Mouse (Mus musculus): ENCODE results near the gene Mfsd11.
"Not testable (repeated sequence)": the region's sequence is repeated elsewhere in the genome, so short reads cannot be mapped to it uniquely, and the experiment has no call there.

Mfsd11 gene

DNA sequence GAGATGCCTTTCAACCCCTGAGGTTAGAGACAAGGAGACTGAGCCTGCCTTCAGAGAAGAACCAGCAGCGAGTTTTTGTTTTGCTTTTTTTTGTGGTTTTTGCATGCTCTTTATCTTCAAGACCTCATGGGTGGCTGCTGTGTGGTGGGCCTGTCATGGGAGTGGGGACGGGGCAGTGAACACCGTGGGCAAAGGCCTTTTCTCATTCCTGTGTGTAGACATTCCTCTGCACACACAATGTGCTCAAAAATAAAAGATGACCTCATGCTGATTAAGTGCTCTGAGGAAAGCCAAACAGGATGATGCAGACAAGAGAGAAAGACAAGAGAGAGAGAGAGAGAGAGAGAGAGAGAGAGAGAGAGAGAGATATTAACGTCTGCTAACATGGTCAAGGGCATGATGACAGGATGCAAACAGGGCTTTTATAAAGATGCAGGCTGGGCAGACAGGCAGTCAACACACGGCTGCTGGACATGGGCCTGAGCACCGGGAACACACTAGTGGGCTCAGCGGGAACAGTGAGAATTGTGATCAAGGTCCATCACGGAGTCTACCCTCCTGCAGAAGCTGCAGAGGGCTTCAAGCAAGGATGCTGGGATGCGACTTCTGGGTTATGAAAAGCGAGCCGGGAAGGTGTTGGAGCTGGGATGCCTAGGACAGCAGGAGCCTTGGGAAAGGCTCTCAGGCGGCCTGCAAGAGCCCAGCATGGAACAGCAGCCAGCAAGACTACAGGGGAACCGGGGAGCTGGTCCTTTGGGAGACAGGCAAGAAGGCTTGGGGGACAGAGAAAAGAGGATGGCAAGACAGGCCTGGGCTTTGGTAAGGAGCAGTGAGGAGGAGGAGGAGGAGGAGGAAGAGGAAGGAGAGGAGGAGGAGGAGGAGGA is 30.9 kb upstream of the Mfsd11 start:
- DNase-seq (ENCODE audit: low spot score in 2 of 2) = no peak

DNA sequence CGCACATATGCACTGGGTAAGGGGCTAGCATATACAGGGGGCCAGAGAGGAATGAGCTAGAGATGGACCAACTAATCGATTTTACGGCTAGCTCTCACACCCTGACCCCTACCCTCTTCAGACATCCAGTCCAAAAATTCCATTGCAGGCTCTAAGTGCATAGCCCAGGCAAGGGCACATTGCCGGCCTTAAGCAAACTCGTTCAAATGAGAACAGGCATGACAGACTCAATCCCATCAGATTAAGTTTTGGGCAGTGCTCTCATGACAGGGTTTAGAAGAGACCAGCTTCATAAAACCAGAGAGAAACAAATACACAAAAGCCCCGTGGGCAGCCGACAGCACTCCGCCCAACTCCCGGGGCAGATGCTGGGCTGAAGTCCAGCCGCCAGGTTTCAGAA is 30.0 kb upstream of the Mfsd11 start:
- DNase-seq (ENCODE audit: low spot score in 2 of 2) = no peak

DNA sequence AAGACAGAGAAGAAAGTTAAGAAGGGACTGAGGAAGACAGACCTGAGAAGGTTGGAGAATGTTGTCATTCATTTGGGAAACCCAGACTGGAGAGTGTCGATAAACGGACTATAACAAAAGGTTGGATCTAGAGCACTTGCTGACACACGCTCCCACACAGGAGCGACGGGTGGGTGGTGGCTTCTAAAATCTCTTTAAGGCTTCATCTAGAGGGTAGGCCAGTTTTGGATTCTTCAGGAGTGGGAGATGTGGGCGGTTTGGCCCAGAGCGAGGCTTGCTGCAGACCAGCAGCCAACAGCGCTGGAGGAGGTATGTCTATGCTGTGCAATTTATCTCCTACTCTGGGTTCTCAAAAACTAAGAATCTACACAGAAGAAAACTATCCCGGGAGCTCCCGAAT is 29.6 kb upstream of the Mfsd11 start:
- no peak for DNase-seq (ENCODE audit: low spot score in 2 of 2)

DNA sequence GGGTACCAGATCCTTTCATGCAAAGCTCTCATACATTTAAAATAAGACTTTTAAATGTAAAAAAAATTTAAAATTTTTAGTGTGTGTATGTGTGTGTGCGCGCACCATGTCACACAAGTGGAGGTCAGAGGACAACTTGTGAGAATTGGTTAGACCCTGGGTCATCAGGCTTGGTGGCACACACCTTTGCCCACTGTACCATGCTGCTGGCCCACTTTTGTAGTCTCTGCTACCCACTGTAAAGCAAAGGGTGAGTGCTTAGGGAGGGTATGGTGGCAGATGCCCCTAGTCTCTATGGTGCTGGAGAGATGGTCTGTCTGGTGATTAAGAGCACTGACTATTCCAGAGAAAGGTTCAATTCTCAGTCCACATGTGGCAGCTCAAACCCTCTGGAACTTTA is 29.0 kb upstream of the Mfsd11 start:
- no peak for DNase-seq (ENCODE audit: low spot score in 2 of 2)

DNA sequence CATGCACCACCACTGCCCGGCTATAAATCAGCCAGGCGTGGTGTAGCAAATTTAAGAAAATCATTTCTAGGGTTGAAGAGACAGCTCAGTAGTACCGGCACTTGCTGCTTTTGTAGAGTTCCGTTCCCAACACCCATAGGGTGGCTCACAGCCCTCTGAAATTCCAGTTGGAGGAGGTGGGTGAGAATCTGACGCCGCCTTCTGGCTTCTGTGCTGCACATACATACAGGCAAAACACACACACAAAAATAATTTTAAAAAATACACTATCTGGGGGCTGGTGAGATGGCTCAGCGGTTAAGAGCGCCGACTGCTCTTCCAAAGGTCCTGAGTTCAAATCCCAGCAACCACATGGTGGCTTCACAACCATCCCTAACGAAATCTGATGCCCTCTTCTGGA is 28.4 kb upstream of the Mfsd11 start:
- DNase-seq (ENCODE audit: low spot score in 2 of 2) = not testable (repeated sequence)

DNA sequence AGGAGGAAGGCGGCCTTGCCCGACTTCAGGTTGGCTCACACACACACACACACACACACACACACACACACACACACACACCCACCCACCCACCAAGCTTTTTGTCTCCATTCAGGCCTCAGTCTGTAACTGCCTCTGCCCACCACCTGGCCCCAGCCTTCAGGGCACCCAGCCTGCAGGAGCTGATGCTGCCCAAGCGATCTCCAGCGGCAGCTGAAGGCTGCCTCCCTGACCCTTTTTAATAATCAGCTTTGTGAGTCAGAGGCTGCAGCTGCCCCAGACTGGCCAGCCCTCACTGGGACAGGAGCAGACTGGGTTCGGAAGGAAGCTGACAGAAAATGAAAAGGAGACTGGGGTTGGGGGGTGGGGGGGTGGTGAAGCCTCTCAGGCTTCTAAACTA is 27.0 kb upstream of the Mfsd11 start:
- no peak for DNase-seq (ENCODE audit: low spot score in 2 of 2)

DNA sequence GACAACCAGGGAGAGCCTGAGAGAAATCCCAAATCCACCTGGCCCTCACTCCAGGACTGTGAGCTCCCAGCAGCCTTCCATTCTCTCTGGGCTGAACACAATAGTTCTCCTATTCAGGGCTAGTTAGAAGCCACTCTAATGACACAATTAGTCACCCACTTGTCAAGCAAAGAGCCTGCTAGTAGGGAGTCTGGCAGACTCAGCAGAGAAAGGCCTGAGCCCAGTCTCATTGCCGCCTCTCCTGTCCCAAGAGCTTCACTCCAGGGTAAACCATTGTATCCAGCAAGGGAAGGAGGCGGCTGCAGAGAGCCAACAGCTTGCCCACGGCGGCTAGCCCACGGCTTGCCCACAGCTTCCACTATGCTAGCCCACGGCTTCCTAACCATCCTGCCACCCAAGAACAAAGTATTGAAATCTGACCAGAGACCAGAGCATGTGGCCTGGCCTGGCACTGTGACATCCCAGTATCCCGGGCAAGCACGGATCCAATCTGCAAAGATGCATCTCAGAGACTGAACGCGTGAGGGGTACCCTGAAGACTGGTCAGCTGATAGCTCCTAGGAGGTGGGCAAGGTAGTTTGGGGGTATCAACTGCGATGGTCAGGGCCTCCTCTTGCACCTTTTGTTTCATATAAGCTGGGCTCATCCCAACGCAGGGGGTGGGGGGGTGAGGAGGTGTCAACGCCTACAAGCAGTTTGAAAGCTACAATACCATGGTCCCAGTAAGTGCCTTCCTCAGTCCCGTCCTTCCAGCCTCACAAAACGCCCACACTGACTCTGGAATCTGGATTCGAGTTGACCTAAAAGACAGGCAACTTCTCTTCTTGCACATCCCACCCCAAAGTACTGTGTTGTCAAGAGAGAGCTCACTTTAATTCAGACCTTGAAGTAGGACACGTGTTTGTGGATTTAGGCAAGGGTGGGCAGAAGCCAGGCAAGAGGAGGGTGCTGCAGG is 25.4 kb upstream of the Mfsd11 start:
- DNase-seq (ENCODE audit: low spot score in 2 of 2) = no peak

DNA sequence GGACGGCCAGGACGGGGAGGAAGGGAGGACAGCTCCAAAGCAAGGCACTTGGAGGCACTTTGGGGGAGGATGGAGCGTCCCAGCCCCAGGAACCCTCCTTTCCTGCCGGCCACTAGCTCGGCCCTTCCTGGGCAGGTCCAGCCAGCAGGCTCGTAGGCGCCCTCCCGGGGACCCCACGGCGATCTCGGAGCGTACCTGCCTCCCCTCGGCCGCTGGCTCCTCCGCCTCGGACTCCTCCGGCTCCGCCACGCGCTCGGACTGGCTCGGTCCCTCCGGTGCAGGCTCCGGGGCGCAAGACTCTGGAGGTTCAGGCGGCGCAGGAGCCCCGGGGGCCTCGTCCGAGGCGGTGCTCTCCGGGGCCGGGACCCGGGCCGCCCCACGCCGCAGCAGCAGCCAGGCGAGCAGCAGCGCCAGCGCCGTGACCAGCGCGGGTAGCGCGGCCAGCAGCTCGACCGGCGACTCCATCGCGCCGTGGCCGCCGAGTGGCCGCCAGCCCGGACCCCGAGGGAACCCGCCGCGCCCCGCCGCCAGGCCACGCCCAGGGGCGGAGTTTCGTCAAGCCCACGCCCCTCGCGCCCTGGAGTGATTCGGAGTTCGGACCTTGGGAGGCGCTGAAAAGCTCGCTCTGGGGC is 24.6 kb upstream of the Mfsd11 start, which contains the start of gene Mxra7:
Gene Mxra7 (minus strand): TSS at position 513 of the 632 bp plus-strand sequence.
- peak; percentile 34 to 56 for DNase-seq (ENCODE audit: low spot score in 2 of 2)

DNA sequence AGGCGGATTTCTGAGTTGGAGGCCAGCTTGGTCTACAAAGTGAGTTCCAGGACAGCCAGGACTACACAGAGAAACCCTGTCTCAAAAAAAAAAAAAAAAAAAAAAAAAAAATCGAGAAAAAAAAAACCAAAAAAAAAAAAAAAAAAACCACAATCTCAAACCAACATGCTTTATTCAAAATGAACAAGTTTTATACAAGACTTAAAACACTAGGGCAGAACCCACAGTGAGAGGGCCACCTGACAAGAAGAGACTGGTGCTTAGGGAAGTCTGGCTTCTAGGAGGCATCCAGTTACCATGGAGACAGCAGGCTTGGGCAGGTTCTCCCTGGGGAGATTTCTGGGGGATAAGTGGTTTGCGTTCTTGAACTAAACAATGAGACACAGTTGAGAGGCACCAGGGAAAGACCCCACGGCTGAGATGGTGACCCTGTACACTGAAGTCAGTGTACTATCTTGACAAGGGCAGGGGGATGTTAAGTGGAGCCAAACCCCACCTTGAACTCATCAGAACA is 20.0 kb upstream of the Mfsd11 start:
- no peak for DNase-seq (ENCODE audit: low spot score in 2 of 2)

DNA sequence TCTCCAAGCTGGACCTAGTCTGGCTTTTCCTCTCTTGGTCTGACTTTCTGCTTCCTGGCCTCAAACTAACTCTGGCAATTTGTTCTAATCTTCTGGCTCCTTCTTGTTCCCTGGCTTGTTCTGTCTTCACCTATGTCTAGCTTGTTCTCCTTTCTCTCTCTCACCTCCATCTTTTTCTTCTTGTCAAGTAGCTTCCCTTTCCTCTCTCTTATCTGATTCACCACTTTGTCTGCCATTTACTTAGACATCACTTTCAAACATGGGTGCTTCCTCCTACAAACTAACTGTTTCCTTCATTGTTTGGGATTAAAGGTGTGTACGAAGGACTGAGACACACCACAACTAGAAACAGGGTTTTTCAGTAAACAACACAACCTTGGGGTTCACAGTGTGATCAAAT is 17.3 kb upstream of the Mfsd11 start:
- no peak for DNase-seq (ENCODE audit: low spot score in 2 of 2)

DNA sequence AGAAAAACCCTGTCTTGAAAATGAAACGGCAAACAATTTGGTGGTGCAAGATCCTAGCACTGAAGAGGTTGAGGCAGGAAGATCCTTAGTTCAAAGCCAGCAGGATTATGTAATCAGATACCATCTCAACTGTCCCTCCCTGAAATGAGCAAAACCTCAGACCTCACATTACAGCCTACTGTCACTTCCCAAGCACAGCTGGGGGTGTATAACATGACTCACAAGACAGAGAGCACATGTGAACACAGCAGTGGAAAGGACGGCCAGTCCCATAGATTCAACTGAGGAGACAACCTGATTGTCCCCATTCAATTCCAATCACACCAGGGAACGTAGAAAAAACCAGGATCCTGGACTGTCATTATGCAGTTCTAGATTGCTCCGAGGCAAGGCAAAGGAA is 16.0 kb upstream of the Mfsd11 start:
- no peak for DNase-seq (ENCODE audit: low spot score in 2 of 2)

DNA sequence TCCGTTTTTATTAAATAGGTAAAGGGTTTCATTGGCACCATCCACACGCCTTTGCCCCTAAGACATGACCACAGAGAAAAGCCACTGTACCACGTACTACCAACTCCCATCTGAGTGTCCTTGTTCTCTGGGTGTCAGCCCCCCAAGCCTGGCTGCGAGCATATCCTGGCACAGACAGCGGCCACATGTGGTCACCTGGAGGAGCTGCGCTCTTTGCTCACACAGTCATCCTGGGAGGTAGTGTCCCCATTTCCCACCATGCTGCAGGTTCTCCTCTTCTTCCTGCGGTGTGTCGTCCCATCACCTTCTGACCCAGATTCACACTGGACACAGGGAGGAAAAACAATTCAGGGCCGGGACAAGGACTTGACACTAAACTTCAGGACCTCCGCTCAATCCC is 14.8 kb upstream of the Mfsd11 start:
- no peak for DNase-seq (ENCODE audit: low spot score in 2 of 2)

DNA sequence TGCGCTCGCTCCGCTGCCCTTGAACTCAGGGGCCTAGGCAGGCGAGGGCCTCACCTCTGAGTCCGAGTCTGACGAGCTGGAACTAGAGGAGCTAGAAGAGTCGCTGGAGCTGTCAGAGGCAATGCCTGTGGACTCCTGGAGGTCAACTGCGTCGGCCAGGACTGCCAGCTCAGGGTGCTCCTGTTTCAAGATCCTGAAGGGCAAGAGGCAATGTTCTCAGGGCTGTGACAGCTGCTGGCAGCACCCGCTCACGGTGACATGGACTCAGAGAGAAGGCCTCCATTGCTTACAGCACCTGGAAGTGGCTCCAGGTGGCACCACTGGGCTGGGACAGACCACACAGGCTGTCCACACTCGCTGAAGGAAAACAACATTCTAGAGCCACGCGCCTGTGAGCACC is 13.3 kb upstream of the Mfsd11 start:
- DNase-seq (ENCODE audit: low spot score in 2 of 2) = no peak

DNA sequence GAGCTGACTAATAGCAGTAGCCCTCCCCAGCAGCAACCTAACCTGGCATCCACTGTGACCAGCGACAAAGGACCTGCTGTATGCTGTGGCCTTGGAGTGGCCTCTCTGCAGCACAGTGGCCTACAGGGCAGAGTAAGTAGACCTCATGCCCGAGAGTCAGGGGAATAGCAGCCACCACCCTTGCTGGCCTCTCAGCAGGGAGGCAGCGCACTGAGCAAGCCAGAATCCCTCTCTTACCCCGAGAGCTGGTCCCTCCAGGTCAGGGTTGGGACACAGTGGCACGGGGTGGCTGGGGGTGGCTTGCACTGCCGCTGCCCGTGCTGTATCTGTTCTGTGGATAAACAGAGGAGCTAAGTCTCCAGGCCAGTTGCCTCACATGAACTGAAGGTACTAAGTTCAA is 12.6 kb upstream of the Mfsd11 start:
- DNase-seq (ENCODE audit: low spot score in 2 of 2) = no peak

DNA sequence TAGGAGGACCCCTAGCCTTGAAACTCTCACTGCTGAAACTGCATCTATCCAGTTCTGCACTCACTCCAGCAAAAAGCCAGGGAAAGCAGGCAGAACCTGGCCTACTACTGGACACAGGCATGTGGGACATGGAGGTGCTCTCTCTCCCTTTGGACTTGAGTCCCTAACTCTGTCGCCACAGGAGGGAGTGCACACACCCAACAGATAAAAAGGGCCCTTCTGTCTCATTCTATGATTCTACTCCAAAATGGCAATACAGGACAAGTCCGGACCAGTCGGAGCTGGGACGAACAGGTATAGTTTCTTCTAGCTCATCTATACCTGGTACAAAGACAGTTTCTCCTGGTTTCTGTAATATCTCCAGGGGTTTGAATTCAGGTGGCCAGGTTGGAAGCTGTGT is 11.5 kb upstream of the Mfsd11 start:
- no peak for DNase-seq (ENCODE audit: low spot score in 2 of 2)

DNA sequence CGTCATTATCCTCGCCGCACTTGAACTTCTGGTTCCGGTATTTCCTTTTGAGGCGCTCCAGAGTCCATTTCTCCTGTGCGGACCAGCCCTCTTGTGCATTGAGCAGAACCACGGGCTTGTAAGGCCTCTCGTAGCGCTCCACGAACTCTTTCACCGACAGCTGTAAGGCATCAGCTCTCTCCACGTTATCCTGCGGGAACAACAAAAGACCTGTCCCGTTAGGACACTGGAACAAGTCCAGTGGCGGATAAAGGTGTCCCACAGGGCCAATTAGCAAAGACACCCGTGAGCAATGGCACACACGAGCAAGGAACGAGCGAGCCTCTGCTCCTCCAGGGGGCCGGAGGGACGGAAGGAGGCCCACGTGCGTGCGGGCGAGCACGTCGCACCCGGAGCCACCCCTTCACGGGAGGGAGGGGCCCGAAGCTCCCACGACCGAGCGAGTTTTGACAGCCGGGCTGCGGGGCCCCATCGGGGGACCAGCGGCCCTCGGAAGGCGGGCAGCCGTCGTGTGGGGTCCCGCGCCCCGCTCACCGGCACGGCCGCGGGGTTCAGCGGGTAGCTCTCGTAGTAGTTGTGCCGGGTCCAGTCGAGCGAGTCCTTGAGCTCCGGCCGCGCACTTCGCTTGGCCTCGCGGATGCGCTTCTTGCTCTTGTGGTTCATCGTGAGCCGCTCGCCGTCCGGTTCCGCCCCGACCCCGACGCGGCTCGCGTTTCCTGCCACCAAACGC is 9.5 kb upstream of the Mfsd11 start:
- peak; percentile 50 to 55 for DNase-seq (ENCODE audit: low spot score in 2 of 2)

DNA sequence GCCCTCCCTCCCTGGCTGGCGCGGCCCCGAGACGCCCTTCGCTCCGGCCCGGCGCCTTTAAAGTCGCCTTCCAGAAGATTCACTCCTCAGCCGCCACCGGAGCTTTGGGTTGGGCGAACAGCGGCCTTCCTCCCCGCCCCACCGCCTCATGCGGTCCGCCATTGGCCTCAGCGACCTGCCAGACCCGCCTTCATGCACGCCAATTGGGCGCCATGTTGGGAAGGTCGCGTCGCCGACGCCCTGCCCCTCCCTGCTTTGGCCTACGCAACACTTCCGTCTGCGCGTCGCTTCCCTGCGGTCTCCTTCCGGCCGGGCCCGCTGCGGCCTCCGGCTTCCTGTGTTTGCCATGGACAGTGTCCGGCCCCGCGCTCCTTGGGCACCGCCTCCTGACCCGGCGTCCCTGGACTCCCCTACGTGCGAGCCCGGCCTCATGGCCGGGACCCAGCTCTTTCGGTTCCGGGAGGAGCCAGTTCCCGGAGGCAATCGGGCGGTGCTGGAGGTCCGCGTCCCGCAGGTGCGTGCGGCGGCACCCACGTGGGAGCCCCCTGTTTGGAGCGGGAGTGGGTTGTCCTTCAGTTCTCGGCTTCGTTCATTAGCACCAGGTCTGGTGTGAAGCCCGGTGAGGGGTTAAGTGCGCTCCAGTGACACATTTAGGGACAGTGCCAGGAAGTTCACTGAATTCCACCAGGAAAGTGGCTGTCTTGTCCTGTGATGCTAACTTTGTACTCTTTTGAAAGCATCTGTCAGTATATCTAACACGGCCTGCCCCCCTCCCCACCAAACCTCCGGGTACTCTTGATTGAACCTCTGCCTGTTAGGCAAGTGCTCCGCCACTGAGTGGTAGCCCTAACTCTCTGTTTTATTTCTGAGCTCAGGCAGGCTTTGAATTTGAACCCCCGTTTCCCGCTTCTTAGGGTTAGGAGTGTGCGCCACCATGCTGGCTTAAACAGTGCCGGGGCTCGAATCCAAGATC is 8.7 kb upstream of the Mfsd11 start, which contains the start of the genes Mettl23 and Jmjd6:
Gene Mettl23 (plus strand): TSS at position 18 of the 973 bp plus-strand sequence.
Gene Jmjd6 (minus strand): TSS at position 189 of the 973 bp plus-strand sequence.
- DNase-seq (ENCODE audit: low spot score in 2 of 2) = peak; percentile 93 to 94

DNA sequence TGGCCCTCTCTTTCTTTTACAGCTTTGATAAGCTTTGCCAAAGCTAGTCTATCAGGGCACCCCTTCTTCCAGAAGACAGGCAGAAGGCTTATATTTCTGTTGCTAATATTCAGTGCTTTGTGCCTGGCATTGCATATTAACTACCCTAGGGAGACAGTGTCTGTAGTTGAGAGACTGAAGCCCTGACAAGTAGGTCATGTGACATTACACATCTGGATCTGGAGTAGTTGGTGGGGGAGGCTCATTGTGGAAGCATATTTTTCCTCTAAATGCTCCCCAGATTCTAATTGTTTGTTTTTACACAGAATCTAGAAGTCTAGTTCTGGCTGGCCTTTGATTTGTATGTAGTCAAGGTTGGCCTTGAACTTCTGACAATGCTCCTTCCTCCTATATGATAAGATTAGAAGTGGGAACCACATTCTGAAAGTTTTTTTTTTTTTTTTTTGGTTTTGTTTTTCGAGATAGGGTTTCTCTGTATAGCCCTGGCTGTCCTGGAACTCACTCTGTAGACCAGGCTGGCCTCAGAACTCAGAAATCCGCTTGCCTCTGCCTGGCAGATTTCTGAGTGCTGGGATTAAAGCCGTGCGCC is 5.6 kb upstream of the Mfsd11 start:
- no peak for DNase-seq (ENCODE audit: low spot score in 2 of 2)
